Mouse (Mus musculus): ENCODE measurements at regions not wholly inside any gene's neighbourhood (a gene's known extent, or its start where the extent isn't known, plus 50 kb on each side); places are given as distances from the start of the nearest gene placed in this dataset.

GRCm38 (mm10) chr5:103374162-103374561 lies 50.8 kb upstream of the Ptpn13 start:
- no peak for DNase-seq (ENCODE audit: low spot score in 2 of 2)

- DNase-seq (ENCODE audit: low spot score in 2 of 2) = no peak
Measured at GRCm38 (mm10) chr5:103373089-103373488, 51.9 kb upstream of the Ptpn13 start.

- no peak for DNase-seq (ENCODE audit: low spot score in 2 of 2)
Measured at GRCm38 (mm10) chr5:103370456-103370855, 54.5 kb upstream of the Ptpn13 start.

- no peak for DNase-seq (ENCODE audit: low spot score in 2 of 2)
Measured at GRCm38 (mm10) chr5:103368993-103369392, 56.0 kb upstream of the Ptpn13 start.

- no peak for DNase-seq (ENCODE audit: low spot score in 2 of 2)
Measured at GRCm38 (mm10) chr5:103367201-103367671, 57.8 kb upstream of the Ptpn13 start.

DNA sequence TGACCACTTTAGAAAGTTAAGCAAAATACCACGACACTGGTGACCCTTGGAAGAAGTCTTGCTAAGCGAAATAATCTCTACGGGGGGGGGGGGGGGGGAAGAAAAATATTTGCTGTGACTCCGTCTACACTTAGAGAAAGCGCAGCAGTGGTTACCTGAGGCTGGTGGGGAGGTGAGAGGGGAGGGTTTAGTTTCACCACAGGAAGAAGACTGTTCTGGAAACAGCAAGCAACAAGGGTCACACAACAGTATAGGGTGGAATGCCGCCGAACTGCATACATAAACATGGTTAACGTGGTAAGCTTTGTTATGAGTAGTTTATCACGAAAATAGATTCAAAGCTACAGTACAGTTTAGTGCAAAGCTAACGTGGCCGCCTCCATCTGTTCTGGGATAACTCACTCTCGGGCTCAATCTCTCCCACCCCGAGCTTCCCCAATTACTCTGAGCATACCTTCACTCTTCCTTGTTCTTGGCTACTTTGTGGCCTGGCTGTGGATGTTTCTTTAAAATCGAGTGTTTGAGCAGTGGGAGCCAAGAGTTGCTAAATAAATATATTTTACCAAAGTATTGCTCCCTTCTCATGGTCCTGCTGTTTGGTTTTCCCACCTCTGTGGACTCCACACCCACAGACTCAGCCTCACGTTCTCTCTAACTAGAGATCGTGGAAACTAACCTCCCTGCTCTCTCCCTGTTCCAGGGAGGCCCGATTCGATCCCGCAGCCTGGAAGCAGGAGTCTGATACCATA lies 59.1 kb upstream of the Ptpn13 start:
- DNase-seq (ENCODE audit: low spot score in 2 of 2) = no peak

DNA sequence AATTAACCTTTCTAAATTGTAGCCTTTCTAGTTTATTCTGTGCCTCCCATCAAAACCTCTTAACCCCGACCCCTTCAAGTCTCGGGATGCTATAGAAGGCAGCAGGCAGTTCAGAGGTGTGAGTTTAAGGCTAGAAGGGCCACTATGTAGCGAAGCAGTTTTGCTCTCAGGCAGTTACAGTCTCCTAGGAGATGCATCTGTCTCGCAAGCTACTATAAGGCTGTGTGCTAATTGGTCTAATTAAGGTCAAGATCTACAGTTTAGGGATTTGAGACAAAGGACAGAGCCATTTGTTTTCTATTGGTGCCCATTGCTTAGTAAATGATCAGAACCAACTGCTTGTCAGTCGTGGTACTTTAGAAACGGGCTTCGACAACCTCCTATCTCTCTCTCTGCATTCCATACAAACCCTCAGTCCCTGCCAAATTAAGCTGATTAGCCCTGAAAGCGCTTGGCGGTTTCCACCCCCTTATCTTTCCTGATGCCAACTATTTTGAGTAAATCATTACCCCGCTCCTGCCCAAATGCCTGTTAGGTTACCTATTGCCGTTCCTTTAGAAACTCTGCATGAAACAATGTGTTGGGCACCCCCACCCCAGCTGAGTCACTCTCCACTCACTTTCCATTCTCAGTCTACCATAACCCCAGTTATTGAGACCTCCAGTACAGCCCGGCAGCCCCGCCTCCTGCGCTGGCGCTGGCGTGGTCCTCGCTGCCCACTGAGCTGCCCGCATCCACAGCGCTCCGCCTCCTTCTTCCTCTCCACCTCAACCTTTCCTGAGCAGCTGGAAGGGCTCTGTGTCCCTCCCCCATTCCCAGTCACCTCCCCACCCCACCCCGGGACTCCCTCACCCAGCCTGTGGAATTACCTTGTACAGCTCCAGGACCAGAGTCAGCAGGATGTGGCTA lies 59.9 kb upstream of the Ptpn13 start:
- DNase-seq (ENCODE audit: low spot score in 2 of 2) = peak in 1 of 2 experiments; percentile 5

- DNase-seq (ENCODE audit: low spot score in 2 of 2) = no peak
Measured at GRCm38 (mm10) chr5:103360775-103361247, 64.2 kb upstream of the Ptpn13 start.

- DNase-seq (ENCODE audit: low spot score in 2 of 2) = no peak
Measured at GRCm38 (mm10) chr5:103360360-103360759, 64.6 kb upstream of the Ptpn13 start.

GRCm38 (mm10) chr5:103357558-103357957 lies 67.4 kb upstream of the Ptpn13 start:
- no peak for DNase-seq (ENCODE audit: low spot score in 2 of 2)

- DNase-seq (ENCODE audit: low spot score in 2 of 2) = no peak
Measured at GRCm38 (mm10) chr5:103356500-103356899, 68.5 kb upstream of the Ptpn13 start.

DNA sequence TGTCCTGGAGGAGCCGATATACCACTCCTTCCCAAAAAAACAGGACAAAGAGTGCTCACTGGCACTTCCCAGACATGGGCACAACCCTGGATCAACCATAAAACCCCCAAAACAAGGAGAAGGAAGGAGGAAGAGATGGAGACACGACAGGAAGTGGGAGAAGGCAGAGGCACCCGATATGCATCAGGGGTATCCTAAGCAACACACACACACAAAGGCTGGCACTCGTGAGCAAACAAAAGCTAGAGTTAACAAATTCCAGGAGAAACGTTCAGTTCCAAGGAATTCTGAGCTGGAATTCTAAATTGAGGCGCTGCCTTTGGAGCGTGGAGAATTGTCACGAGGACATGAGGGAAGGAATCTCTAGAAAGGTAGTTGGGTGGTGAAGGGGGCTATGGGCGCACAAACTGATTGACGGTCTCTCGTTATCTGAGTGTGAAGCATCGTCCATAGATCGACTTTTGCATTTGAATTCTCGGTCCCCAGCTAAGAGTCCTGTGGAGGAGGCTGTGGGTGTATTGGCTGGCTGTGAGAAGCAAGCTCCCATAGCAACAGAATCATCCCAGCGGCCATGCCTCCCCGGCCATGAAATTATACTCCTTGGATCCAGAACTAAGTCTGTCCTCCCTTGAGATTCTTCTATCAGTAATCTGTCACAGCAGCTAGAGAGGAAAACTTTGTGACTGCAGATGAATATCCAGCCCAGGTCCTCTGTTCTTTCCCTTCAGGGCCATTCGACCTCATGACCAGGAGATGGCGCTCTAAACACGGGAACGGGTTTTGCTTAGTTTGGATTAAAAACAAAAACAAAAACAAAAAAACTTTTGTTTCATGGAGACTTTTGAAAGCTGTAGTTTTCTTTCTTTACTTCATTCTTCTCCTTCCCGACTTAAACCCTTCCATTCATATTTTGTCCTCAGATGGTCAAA lies 69.4 kb upstream of the Ptpn13 start:
- peak; percentile 33 to 38 for DNase-seq (ENCODE audit: low spot score in 2 of 2)

- peak in 1 of 2 experiments; percentile 20 for DNase-seq (ENCODE audit: low spot score in 2 of 2)
Measured at GRCm38 (mm10) chr5:103343869-103344268, 81.1 kb upstream of the Ptpn13 start.

GRCm38 (mm10) chr5:103341456-103341855 lies 83.5 kb upstream of the Ptpn13 start:
- DNase-seq (ENCODE audit: low spot score in 2 of 2) = no peak

- no peak for DNase-seq (ENCODE audit: low spot score in 2 of 2)
Measured at GRCm38 (mm10) chr5:103340626-103341025, 84.4 kb upstream of the Ptpn13 start.

DNA sequence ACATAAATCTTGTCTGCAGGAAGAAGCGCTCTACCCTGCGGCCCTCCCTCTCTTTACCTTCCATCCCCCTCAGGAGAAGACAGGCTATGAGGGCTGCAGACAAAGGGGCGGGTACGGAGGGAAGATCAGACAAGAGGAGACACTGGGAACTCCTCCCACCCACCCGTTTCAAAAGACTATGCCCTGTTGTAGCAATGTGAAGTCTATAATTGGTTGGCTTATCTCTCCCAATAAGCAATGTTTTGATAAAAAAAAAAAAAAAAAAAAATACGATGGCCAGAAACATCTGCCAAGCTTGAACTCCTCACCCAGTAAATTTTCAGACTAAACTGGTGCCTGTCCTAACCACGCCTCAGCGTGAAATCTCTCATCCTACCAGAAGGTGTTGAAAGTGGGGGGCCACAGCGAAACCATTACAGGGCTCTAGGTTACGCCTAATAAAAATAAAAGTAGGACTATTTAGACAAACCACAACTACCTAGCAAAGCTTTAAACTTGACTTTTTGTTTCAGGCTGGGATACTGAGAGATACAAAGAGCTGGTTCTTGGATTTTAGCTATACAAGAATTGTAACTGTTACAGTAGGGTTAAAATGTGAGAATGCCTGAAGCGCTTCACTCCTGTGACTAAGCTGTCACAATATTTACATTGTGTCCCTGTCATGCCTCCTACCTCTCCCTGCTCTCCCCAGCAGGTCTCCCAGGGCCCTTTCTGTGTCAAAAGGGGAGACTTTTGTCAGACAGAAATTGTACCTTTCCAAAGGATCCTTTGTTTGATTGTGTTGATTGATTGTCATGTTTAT lies 88.1 kb upstream of the Ptpn13 start:
- DNase-seq (ENCODE audit: low spot score in 2 of 2) = no peak

DNA sequence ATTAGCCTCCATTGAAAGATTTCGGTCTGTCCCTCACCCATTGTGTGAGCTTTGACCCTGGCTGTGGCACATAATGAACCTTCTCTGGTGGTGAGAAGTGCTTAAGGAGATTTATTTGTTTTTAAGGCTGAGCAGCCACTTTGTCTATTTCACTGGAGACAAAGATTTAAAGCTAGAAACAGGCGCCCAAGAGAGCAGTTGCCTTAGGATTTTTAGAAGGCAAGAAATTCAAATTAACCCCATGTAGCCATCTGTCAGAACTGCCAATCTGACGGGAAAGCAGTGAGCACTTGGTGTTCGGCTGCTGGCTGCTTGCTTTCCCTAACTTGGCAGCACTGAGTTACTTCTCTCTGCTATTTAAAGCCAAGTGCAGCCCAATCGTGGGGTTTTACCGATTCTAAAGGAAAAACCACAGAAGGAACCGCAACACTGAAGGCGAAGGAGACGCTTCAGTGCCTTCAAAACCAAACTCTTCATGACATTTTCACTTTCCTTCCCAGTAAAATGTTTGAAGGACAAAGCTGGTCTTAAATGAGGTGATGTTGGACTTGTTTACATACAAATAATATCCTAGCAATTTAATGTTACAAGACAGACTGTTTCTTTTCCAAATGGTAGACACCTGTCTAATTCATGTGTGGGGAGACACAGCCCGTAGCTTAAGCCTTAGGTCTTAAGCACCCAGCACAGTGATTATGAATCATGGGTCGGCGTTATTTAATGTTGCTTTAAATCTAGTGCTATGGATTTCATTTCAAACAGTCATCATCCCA lies 88.9 kb upstream of the Ptpn13 start:
- DNase-seq (ENCODE audit: low spot score in 2 of 2) = peak; percentile 43 to 57

GRCm38 (mm10) chr5:103326412-103326811 lies 98.6 kb upstream of the Ptpn13 start:
- no peak for DNase-seq (ENCODE audit: low spot score in 2 of 2)

DNA sequence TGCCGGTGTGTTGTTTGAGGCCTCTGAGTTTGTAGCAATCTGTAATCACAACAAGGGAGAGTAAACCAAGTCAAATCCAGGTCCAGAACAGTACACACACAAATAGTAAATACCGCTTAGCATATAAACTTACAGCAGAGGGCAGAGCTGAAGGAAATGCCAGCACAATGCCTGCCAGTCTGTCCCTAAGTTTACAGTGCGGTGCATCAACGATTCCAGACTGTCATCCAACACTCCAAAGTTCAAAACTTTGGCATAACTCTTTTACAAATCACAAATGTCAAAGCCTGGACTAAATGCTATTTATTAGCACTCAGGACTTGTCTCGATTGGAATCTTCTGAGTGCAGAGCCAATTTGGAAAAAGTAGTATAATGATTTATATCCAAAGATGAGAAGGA lies 104.7 kb upstream of the Ptpn13 start:
- DNase-seq (ENCODE audit: low spot score in 2 of 2) = no peak

All from frontal cortex, postnatal 36 days (tissue).